In genomic region chr10:86758211-86758610, GRCm38 (mm10) we compare ENCODE assay signal across 22 mouse cellular contexts. TPM values are rescaled to one million over a fixed set of nuclear protein-coding genes. Genes with fewer than 3 reads are reported as not detected.
"Had no signal": no experiment of that assay in that cellular context is flagged by ENCODE, and none has a peak within 500 bp of the region (broad histone marks: within the 10 kb centered on the region; RNA-seq: fewer than 3 reads in every experiment).

No protein-coding gene starts in this region.

- H3K9ac ChIP-seq: neural tube, embryonic 15.5 days; stomach, embryonic 15.5 days had no signal

- H3K9me3 ChIP-seq: neural tube, embryonic 15.5 days; stomach, embryonic 15.5 days had no signal

- H3K4me1 ChIP-seq: stomach, embryonic 15.5 days had no signal

- H3K36me3 ChIP-seq: neural tube, embryonic 15.5 days; stomach, embryonic 15.5 days had no signal

- H3K27me3 ChIP-seq: neural tube, embryonic 15.5 days; stomach, embryonic 15.5 days had no signal

- DNase-seq: retina, postnatal 1 day; right cerebral cortex, adult 18-20 months; right cerebral cortex, postnatal 14 days; right cerebral cortex, postnatal 25 days; right cerebral cortex, postnatal 4 days; spleen, adult 18-20 months; thymus, adult 18-20 months; thymus, adult 2 months; thymus, postnatal 14 days; thymus, postnatal 25 days; thymus, postnatal 36 days; thymus, postnatal 4 days had no signal

- H3K4me3 ChIP-seq: neural tube, embryonic 15.5 days; stomach, embryonic 15.5 days had no signal

- H3K27ac ChIP-seq: neural tube, embryonic 15.5 days; stomach, embryonic 15.5 days; stomach, postnatal 0 days had no signal

- H3K4me2 ChIP-seq: neural tube, embryonic 15.5 days; stomach, embryonic 15.5 days had no signal

RNA-seq across cellular contexts. Expression of gene Gm49358, which starts 5.6 kb away (rescaled TPM):
- polyA plus RNA-seq: neural tube, embryonic 15.5 days; small intestine, adult 2 months; spleen, adult 2 months; stomach, embryonic 14.5 days; stomach, embryonic 15.5 days; stomach, embryonic 16.5 days; stomach, postnatal 0 days; testis, adult 2 months; thymus, adult 2 months; thymus, postnatal 0 days; urinary bladder, adult 2 months had no signal
